Mouse (Mus musculus): ENCODE measurements around the gene Fbxw11. TPM values are rescaled to one million over a fixed set of nuclear protein-coding genes. Genes with fewer than 3 reads are reported as not detected.

The Fbxw11 gene
- polyA plus RNA-seq, 1 experiment from 2014 or later: 69.2 TPM

GRCm38 (mm10) chr11:32725171-32725570 lies 82.6 kb downstream of the Fbxw11 start:
- ATAC-seq (replicated peaks; ENCODE audit: low FRiP score, low TSS enrichment, low read depth): no peak
- Histone ChIP-seq H3K4me2 (ENCODE audit: low read length) (no peak overlapping the region), H3K9me3 (ENCODE audit: control insufficient read depth, low read length) (no peaks in the 10 kb centered on the region), H3K36me3 (ENCODE audit: control insufficient read depth, insufficient read depth, low read length) (peaks cover 30% of the 10 kb centered on the region), H3K4me3 (ENCODE audit: low read depth, low read length) (no peak overlapping the region), H3K4me1 (replicated peaks; ENCODE audit: control insufficient read depth, insufficient read depth, low read length) (peaks cover 3% of the 10 kb centered on the region), H3K27ac (ENCODE audit: low read depth) (no peak overlapping the region), H3K27me3 (replicated peaks; ENCODE audit: control insufficient read depth, insufficient read depth, low read length) (no peaks in the 10 kb centered on the region), H3K9ac (ENCODE audit: low read length) (no peak overlapping the region)
- no peak for DNase-seq (ENCODE audit: low spot score)
- WGBS: 81% methylated on average over 9 of the region's 9 CpGs

- 44% methylated on average over 5 of the region's 5 CpGs for WGBS
- DNase-seq (ENCODE audit: low spot score) (no peak), ATAC-seq (replicated peaks; ENCODE audit: low FRiP score, low TSS enrichment, low read depth) (no peak)
- H3K4me2 ChIP-seq (ENCODE audit: low read length): no peak overlapping the region
- no peaks in the 10 kb centered on the region for H3K9me3 ChIP-seq (ENCODE audit: control insufficient read depth, low read length)
- no peak overlapping the region for H3K4me3 ChIP-seq (ENCODE audit: low read depth, low read length)
- H3K4me1 ChIP-seq (replicated peaks; ENCODE audit: control insufficient read depth, insufficient read depth, low read length): no peaks in the 10 kb centered on the region
- no peaks in the 10 kb centered on the region for H3K27me3 ChIP-seq (replicated peaks; ENCODE audit: control insufficient read depth, insufficient read depth, low read length)
- no peak overlapping the region for H3K27ac ChIP-seq (ENCODE audit: low read depth)
- no peak overlapping the region for H3K9ac ChIP-seq (ENCODE audit: low read length)
- H3K36me3 ChIP-seq (ENCODE audit: control insufficient read depth, insufficient read depth, low read length): peaks cover 64% of the 10 kb centered on the region
These were observed 89.9 kb downstream of the Fbxw11 start for GRCm38 (mm10) chr11:32732467-32732866.

- 93% methylated on average over 6 of the region's 6 CpGs for WGBS
- H3K27me3 ChIP-seq (replicated peaks; ENCODE audit: control insufficient read depth, insufficient read depth, low read length): no peaks in the 10 kb centered on the region
- no peak for ATAC-seq (replicated peaks; ENCODE audit: low FRiP score, low TSS enrichment, low read depth)
These were observed 90.7 kb downstream of the Fbxw11 start for GRCm38 (mm10) chr11:32733195-32733594.

GRCm38 (mm10) chr11:32736371-32736770 lies 93.8 kb downstream of the Fbxw11 start:
- peaks cover 86% of the 10 kb centered on the region for H3K36me3 ChIP-seq (ENCODE audit: control insufficient read depth, insufficient read depth, low read length)
- H3K9ac ChIP-seq (ENCODE audit: low read length): no peak overlapping the region
- H3K4me3 ChIP-seq (ENCODE audit: low read depth, low read length): no peak overlapping the region
- 89% methylated on average over 2 of the region's 2 CpGs for WGBS
- no peaks in the 10 kb centered on the region for H3K27me3 ChIP-seq (replicated peaks; ENCODE audit: control insufficient read depth, insufficient read depth, low read length)
- DNase-seq (ENCODE audit: low spot score) (no peak), ATAC-seq (replicated peaks; ENCODE audit: low FRiP score, low TSS enrichment, low read depth) (no peak)
- no peak overlapping the region for H3K4me2 ChIP-seq (ENCODE audit: low read length)
- no peaks in the 10 kb centered on the region for H3K4me1 ChIP-seq (replicated peaks; ENCODE audit: control insufficient read depth, insufficient read depth, low read length)
- H3K9me3 ChIP-seq (ENCODE audit: control insufficient read depth, low read length): no peaks in the 10 kb centered on the region
- no peak overlapping the region for H3K27ac ChIP-seq (ENCODE audit: low read depth)

More at GRCm38 (mm10) chr11:32733195-32733594, 90.7 kb downstream of the Fbxw11 start:
- Histone ChIP-seq H3K9me3 (ENCODE audit: control insufficient read depth, low read length) (no peaks in the 10 kb centered on the region), H3K27ac (ENCODE audit: low read depth) (no peak overlapping the region), H3K4me1 (replicated peaks; ENCODE audit: control insufficient read depth, insufficient read depth, low read length) (no peaks in the 10 kb centered on the region), H3K4me2 (ENCODE audit: low read length) (no peak overlapping the region), H3K36me3 (ENCODE audit: control insufficient read depth, insufficient read depth, low read length) (peaks cover 67% of the 10 kb centered on the region), H3K4me3 (ENCODE audit: low read depth, low read length) (no peak overlapping the region), H3K9ac (ENCODE audit: low read length) (no peak overlapping the region)
- no peak for DNase-seq (ENCODE audit: low spot score)

GRCm38 (mm10) chr11:32737729-32738128 lies 95.2 kb downstream of the Fbxw11 start:
- no peak overlapping the region for H3K4me3 ChIP-seq (ENCODE audit: low read depth, low read length)
- no peaks in the 10 kb centered on the region for H3K27me3 ChIP-seq (replicated peaks; ENCODE audit: control insufficient read depth, insufficient read depth, low read length)
- H3K27ac ChIP-seq (ENCODE audit: low read depth): no peak overlapping the region
- no peaks in the 10 kb centered on the region for H3K9me3 ChIP-seq (ENCODE audit: control insufficient read depth, low read length)
- no peak for DNase-seq (ENCODE audit: low spot score)
- H3K9ac ChIP-seq (ENCODE audit: low read length): no peak overlapping the region
- H3K4me2 ChIP-seq (ENCODE audit: low read length): no peak overlapping the region
- H3K4me1 ChIP-seq (replicated peaks; ENCODE audit: control insufficient read depth, insufficient read depth, low read length): no peaks in the 10 kb centered on the region
- H3K36me3 ChIP-seq (ENCODE audit: control insufficient read depth, insufficient read depth, low read length): peaks cover 92% of the 10 kb centered on the region
- 88% methylated on average over 5 of the region's 5 CpGs for WGBS
- ATAC-seq (replicated peaks; ENCODE audit: low FRiP score, low TSS enrichment, low read depth): no peak

GRCm38 (mm10) chr11:32743891-32744290 lies 101.4 kb downstream of the Fbxw11 start:
- Histone ChIP-seq H3K4me3 (ENCODE audit: low read depth, low read length) (no peak overlapping the region), H3K9me3 (ENCODE audit: control insufficient read depth, low read length) (no peaks in the 10 kb centered on the region), H3K4me1 (replicated peaks; ENCODE audit: control insufficient read depth, insufficient read depth, low read length) (no peaks in the 10 kb centered on the region; the same call in 1 of the 2 replicates), H3K27ac (ENCODE audit: low read depth) (no peak overlapping the region), H3K9ac (ENCODE audit: low read length) (no peak overlapping the region), H3K4me2 (ENCODE audit: low read length) (no peak overlapping the region), H3K36me3 (ENCODE audit: control insufficient read depth, insufficient read depth, low read length) (peaks cover 85% of the 10 kb centered on the region), H3K27me3 (replicated peaks; ENCODE audit: control insufficient read depth, insufficient read depth, low read length) (no peaks in the 10 kb centered on the region)
- ATAC-seq (replicated peaks; ENCODE audit: low FRiP score, low TSS enrichment, low read depth) (no peak), DNase-seq (ENCODE audit: low spot score) (no peak)
- 51% methylated on average over 5 of the region's 5 CpGs for WGBS

- WGBS: 91% methylated on average over 7 of the region's 7 CpGs
- Histone ChIP-seq H3K36me3 (ENCODE audit: control insufficient read depth, insufficient read depth, low read length) (peaks cover 80% of the 10 kb centered on the region), H3K9ac (ENCODE audit: low read length) (no peak overlapping the region), H3K4me1 (replicated peaks; ENCODE audit: control insufficient read depth, insufficient read depth, low read length) (no peaks in the 10 kb centered on the region; the same call in 1 of the 2 replicates), H3K4me2 (ENCODE audit: low read length) (no peak overlapping the region), H3K27ac (ENCODE audit: low read depth) (no peak overlapping the region), H3K4me3 (ENCODE audit: low read depth, low read length) (no peak overlapping the region), H3K9me3 (ENCODE audit: control insufficient read depth, low read length) (no peaks in the 10 kb centered on the region), H3K27me3 (replicated peaks; ENCODE audit: control insufficient read depth, insufficient read depth, low read length) (no peaks in the 10 kb centered on the region)
- ATAC-seq (replicated peaks; ENCODE audit: low FRiP score, low TSS enrichment, low read depth): no peak
- DNase-seq (ENCODE audit: low spot score): no peak
These were observed 101.9 kb downstream of the Fbxw11 start for GRCm38 (mm10) chr11:32744463-32744862.

GRCm38 (mm10) chr11:32745466-32745865 lies 102.9 kb downstream of the Fbxw11 start:
- H3K4me1 ChIP-seq (replicated peaks; ENCODE audit: control insufficient read depth, insufficient read depth, low read length): no peaks in the 10 kb centered on the region; the same call in 1 of the 2 replicates
- no peaks in the 10 kb centered on the region for H3K9me3 ChIP-seq (ENCODE audit: control insufficient read depth, low read length)
- no peak for DNase-seq (ENCODE audit: low spot score)
- ATAC-seq (replicated peaks; ENCODE audit: low FRiP score, low TSS enrichment, low read depth): no peak; the same call in 1 of the 2 replicates
- H3K27me3 ChIP-seq (replicated peaks; ENCODE audit: control insufficient read depth, insufficient read depth, low read length): no peaks in the 10 kb centered on the region
- no peak overlapping the region for H3K4me3 ChIP-seq (ENCODE audit: low read depth, low read length)
- H3K27ac ChIP-seq (ENCODE audit: low read depth): no peak overlapping the region
- peaks cover 72% of the 10 kb centered on the region for H3K36me3 ChIP-seq (ENCODE audit: control insufficient read depth, insufficient read depth, low read length)
- H3K4me2 ChIP-seq (ENCODE audit: low read length): no peak overlapping the region
- no peak overlapping the region for H3K9ac ChIP-seq (ENCODE audit: low read length)
- WGBS: 79% methylated on average over 4 of the region's 4 CpGs

- Histone ChIP-seq H3K27me3 (replicated peaks; ENCODE audit: control insufficient read depth, insufficient read depth, low read length) (no peaks in the 10 kb centered on the region), H3K4me3 (ENCODE audit: low read depth, low read length) (no peak overlapping the region), H3K9me3 (ENCODE audit: control insufficient read depth, low read length) (no peaks in the 10 kb centered on the region), H3K4me2 (ENCODE audit: low read length) (no peak overlapping the region), H3K4me1 (replicated peaks; ENCODE audit: control insufficient read depth, insufficient read depth, low read length) (no peaks in the 10 kb centered on the region; the same call in 1 of the 2 replicates), H3K9ac (ENCODE audit: low read length) (no peak overlapping the region), H3K36me3 (ENCODE audit: control insufficient read depth, insufficient read depth, low read length) (peaks cover 66% of the 10 kb centered on the region), H3K27ac (ENCODE audit: low read depth) (no peak overlapping the region)
- no peak for DNase-seq (ENCODE audit: low spot score)
- ATAC-seq (replicated peaks; ENCODE audit: low FRiP score, low TSS enrichment, low read depth): no peak
- 47% methylated on average over 5 of the region's 5 CpGs for WGBS
These were observed 103.5 kb downstream of the Fbxw11 start for GRCm38 (mm10) chr11:32746036-32746435.

Data from intestine, embryonic 14.5 days (tissue).